Mouse (Mus musculus) adrenal gland, postnatal 25 days (tissue): ENCODE measurements around the gene Sap18. TPM values are rescaled to one million over a fixed set of nuclear protein-coding genes. Genes with fewer than 3 reads are reported as not detected.
"Not testable (repeated sequence)": the region's sequence is repeated elsewhere in the genome, so short reads cannot be mapped to it uniquely, and the experiment has no call there.

Source experiments
- DNase-seq: peaks from one replicate; pipeline ENCODE4 v3.0.0; 2021; ENCODE audit warnings: mixed read lengths
- long read RNA-seq: library from polyadenylated mRNA; stranded (forward); transcript quantifications from one replicate; pipeline ENCODE4 v2.0.0, GENCODE M21; 2021
- total RNA-seq: library from RNA; stranded (reverse); gene quantifications from 2 replicates; pipeline ENCODE4 v1.2.3, GENCODE M21; 2021

Gene Sap18
- 49.0 and 52.1 TPM in 2 replicates for total RNA-seq
- long read RNA-seq, full-length matches to known transcripts = 84 of 100 reads
- long read RNA-seq, partial matches to known transcripts = 0 of 100 reads
- long read RNA-seq, other reads (novel, unspliced or antisense) = 16 of 100 reads

GRCm38 (mm10) chr14:57797991-57798931 lies at the start of gene Sap18:
Gene Sap18, plus strand, starts transcription at chr14:57798180.
- peak; percentile 96 for DNase-seq

DNA sequence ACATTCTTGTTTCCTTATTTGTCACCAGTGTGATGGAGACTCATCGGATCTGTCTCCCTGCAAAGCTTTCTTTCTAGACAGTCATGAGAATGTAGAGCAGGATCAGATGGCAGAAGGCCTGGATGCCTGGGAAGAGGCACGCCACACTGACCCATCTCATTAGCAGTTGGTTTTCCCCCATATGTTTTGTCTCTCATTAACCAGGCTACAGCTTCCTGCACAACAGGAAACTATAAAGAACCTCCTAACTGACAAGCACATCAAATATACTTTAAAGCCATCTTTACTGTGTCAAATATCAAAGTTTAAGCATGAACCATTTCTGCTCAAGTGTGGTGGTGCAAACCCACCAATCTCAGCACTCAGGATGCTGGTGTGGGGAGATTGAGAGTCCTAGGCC lies 48.5 kb upstream of the Sap18 start:
- no peak for DNase-seq

GRCm38 (mm10) chr14:57751006-57751405 lies 47.0 kb upstream of the Sap18 start:
- DNase-seq = not testable (repeated sequence)

GRCm38 (mm10) chr14:57753351-57753992 lies 44.5 kb upstream of the Sap18 start:
- DNase-seq = no peak

GRCm38 (mm10) chr14:57755661-57756060 lies 42.3 kb upstream of the Sap18 start:
- DNase-seq = no peak

- no peak for DNase-seq
Observed at GRCm38 (mm10) chr14:57756094-57756493, 41.9 kb upstream of the Sap18 start.

DNA sequence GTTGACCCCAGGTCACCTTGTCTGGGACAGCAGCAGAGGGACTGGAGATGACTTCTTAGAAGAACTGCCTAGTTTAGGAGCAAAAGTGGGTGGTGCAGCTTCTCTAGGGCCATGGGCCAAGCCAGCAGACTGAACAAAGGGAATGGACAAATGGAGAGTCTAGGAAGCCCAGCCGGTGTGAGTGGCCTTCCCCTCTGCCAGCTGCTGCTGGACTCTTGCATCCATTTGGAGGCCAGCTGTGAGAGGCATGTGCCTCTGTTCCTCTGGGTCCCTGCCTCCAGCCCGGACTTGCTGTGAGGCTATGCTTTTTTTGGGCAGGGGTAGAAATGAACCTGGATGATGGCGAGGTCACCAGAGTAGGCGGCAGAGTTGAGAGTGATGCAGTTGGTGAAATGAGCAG lies 39.7 kb upstream of the Sap18 start, which contains the start of gene Lats2:
Gene Lats2, minus strand, starts transcription at position 152 of the 400 bp plus-strand sequence.
- DNase-seq = no peak

- no peak for DNase-seq
Observed at GRCm38 (mm10) chr14:57760447-57761412, 37.2 kb upstream of the Sap18 start.

- no peak for DNase-seq
Observed at GRCm38 (mm10) chr14:57769102-57769501, 28.9 kb upstream of the Sap18 start.

DNA sequence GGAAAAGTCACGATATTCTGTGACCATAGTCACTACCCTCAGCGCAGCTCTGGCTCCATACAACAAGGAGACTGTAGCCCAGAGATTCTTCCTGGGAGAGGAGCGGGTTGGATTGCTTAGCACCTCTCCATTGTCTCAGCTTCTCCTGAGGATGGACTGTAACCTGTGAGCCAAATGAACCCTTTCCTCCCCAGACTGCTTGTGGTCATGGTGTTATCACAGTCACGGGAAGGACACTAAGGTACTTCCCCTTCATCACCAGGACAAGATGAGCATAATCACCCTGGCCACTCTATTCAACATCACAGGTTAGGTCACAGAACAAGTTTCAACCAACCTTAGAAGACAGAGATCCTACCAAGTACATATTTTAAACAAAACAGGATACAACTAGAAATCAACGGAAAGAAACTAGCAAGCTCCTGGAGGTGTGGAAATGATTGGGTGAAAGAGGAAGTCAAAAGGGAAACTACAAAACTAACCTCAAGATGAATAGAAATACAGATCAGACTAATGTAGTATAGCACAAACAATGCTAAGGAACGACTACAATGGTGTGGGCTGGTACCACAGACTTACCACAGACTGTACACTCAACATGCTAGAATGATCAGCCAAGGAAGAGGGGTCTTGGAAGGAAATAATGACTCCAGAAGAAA lies 25.7 kb upstream of the Sap18 start:
- no peak for DNase-seq

DNA sequence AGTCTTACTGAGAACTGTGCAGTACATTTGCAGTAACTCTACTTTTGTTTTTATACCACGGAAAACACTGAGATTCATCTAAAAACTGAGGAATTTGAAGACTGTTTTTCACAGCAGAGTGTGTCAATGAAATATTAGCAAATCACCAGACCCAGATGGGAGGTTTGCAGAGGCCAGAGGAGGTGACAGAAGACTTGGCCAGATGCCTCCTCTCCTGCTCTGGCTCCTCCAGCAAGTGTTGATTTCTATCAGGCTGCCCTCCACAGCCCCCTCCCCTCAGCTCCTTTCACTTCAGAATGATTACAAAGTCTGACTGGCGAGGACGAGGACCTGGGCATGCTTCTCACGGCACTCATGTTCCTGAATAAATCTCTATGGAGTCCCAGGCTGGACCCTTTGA lies 10.6 kb upstream of the Sap18 start:
- no peak for DNase-seq

GRCm38 (mm10) chr14:57789311-57789710 lies 8.7 kb upstream of the Sap18 start:
- no peak for DNase-seq

DNA sequence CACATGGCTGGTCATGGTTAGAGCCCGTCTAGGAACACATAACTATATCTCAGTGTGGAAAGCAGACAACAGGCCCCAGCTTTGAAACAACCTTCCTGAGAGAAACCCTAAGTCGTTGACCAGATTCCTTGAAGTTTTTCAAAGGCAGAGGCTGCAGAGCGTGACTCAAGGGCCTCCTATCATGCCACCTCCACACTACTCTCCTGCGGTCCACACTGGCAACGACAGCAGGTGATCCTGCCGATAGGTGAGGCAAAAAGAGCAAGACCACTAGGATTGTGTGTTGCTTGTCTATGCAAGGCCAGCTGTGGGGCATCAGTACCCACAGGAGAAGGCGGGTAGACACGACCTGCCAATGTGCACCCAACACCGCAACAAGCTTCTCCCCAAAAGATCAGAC lies 8.2 kb upstream of the Sap18 start:
- DNase-seq = no peak

DNA sequence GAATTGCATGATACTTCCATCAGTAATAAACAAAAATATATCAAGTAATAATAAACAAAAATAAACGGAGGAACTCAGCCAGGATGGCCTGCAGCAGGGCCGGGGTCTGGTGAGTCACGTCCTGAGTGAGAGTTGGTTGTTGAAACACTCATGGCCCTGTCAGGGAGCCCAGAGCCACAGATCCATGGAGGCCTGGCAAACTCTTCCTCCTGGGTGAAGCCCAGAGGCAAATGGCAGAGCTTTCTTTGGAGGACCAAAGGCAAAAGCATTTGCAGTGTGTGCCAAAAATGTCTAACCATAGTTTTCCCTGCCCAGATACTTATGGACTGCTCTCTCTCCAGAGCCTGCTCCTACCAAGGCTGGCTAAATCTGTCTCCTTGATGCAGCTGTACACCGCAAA lies 6.8 kb upstream of the Sap18 start:
- no peak for DNase-seq

GRCm38 (mm10) chr14:57797551-57797950 lies 429 bp upstream of the Sap18 start:
- DNase-seq = no peak

DNA sequence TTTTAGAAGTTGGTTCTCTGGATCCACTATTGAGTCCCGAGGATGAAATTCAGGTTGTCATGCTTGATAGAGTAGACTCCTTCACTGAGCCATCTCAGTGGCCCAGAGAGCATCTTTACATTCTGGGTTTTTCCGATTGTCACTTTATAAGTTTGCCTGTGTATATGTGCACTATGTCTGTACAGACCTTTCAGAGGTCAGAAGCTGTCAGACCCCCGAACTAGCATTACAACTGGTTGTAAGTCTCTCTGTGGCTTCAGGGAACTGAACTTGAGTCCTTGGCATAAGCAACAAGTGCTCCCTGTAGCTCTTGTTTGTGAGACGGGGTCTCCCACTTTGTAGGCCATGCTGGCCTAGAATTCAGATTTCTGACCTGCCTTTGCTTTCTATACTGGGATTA lies 5.8 kb downstream of the Sap18 start:
- DNase-seq = no peak

DNA sequence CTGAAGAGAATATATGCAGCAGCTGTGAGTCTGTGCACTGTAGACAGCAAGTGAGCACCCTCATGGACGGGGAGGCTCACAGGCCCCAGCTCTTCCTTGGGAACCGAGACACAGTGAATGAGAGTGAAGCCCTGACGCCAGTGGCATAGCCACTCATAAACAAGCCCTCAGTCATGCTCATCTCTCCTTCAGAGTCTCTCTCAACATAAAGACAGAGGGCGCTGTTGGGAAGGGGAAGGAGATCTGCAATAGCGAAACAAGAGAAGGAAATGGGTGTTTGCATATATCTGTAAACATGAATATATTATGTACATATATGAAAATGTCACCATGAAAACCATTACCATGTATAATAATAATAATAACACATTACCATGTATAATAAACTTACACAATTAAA lies 10.6 kb downstream of the Sap18 start:
- DNase-seq = no peak

DNA sequence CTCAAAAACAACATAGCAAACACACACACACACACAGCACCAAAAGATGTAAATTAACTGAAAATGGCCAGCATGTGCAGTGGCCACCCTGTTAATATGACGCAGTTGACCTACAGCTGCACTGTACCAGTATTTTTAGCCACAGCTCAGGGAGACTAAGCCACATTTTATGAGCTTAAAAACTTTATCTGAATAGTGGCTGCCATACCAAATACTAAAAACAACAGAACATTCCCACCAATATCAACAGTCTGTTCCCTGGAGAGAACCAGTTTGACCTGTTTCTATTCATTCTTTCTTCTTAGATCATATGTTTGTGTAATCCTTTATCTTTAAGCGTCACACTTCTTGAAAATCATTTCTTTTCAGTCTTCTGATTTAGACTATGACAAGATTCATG lies 12.9 kb downstream of the Sap18 start:
- no peak for DNase-seq

DNA sequence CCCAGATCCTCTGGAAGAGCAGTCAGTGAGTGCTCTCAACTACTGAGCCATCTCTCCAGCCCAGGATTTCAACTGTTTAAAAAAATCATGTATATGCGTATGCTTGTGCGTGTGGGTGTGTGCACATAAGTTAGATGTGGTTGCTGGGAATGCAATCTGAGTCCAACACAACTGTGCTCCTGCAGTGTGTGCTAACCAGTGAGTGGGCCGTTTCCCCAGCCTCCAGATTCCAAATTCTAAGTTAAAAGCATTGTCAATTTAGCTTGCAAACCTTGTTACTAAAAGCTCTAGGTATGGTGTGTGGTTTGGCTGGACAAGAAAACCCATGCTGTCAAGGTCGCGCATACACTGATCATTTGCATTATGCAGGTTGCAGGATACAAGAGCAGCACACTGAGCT lies 13.9 kb downstream of the Sap18 start:
- DNase-seq = no peak

DNA sequence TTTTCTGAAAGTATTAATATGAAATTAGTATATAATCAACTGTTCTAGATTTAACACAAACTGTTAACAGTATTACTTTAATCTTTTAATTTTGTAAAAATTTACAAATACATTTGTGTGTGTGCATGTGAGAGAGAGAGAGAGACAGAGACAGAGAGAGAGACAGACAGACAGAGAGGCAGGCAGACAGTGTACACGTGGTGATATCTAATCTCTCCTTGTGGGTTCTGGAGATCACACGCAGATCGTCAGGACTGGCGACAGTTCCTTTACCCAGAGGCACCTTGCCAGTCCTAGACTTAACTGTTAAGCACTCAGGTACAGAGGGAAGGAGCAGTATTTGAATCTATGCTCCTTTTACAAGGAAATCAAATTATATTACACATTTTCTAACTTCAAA lies 22.9 kb downstream of the Sap18 start:
- no peak for DNase-seq
